Mouse (Mus musculus) heart, postnatal 14 days (tissue): ENCODE measurements around the gene H2-Eb1. TPM values are rescaled to one million over a fixed set of nuclear protein-coding genes. Genes with fewer than 3 reads are reported as not detected.

Experiments
- DNase-seq, 2 experiments: peaks; one replicate each; pipeline ENCODE4 v3.0.0; 2021 to 2022
- intact Hi-C: fragments of 180-260 bp; cut with DNase I; formaldehyde crosslinking; loops from one replicate; pipeline ENCODE4 v1.15.1; 2025
- long read RNA-seq, 2 experiments: library from polyadenylated mRNA; stranded (forward); transcript quantifications; one replicate each; pipeline ENCODE4 v2.0.0; 2021
- total RNA-seq, 2 experiments: library from RNA; stranded (reverse); gene quantifications; 2 replicates each; pipeline ENCODE4 v1.2.3; 2021

H2-Eb1 gene
- 10 to 100 TPM in 1 of 2 experiments, 1 to 10 TPM in 1; 5.8 to 11.8 TPM for total RNA-seq
- long read RNA-seq, experiment 1, transcript H2-Eb1-203 (6 exons, 1,669 nt): major isoform, 10 of 12 reads
- long read RNA-seq, experiment 1, partial matches to known transcripts: 0 of 12 reads
- long read RNA-seq, experiment 1, other reads (novel, unspliced or antisense): 0 of 12 reads
- long read RNA-seq, experiment 2, transcript H2-Eb1-203 (6 exons, 1,669 nt): major isoform, 5 of 7 reads
- long read RNA-seq, experiment 2, partial matches to known transcripts: 0 of 7 reads
- long read RNA-seq, experiment 2, other reads (novel, unspliced or antisense): 2 of 7 reads

GRCm38 (mm10) chr17:34305380-34306030 is at the start of gene H2-Eb1:
Gene H2-Eb1, plus strand, starts transcription at chr17:34305867.
- intact Hi-C loops: no loop called here
- peak; percentile 75 to 85 for DNase-seq

- intact Hi-C loops: no loop called here
These were observed 49.2 kb upstream of the H2-Eb1 start for GRCm38 (mm10) chr17:34256501-34256900.

DNA sequence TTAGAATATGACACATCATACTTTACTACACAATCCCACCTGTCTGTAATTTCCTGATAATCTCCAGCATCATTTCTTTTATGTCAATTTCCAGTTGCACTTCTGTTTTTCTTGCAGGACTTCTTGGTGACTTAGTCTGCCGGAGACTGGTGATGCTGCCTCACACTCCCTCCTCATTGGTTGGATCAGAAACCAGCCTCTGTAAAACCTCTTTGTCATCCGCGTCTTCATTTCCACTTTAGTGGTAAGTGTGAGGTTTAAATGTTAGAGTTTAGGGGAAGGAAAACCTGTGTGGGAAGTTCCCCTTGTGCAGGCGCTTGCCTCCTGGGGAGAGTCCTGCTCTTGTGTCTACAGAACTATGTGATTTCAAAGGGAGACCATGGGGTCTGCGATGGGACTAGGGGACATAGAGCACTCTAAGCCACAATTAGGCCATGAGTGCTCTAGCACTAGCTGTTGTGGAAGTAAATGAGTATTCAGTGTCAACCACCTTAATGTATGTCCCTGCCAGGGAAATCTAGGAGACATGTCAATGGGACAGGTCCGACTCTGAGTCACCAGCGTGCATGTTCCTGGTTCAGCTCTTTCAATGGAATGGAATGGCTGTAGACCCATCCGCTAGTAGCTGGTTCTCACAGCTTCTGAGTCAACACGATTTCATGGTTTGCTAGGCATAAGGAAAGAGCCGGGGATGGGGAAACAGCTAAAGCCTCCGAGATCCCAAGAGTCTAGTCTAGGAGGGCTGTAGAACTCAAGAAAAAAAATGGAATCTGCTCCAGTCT is 47.9 kb upstream of the H2-Eb1 start, which contains the start of gene H2-Ab1:
H2-Ab1 (plus strand) TSS at position 96 of the 782 bp plus-strand sequence.
- DNase-seq: peak; percentile 79 to 85
- intact Hi-C loops: no loop called here

More at GRCm38 (mm10) chr17:34256501-34256900, 49.2 kb upstream of the H2-Eb1 start:
- DNase-seq: no peak

- intact Hi-C loops: no loop called here
These were observed 45.1 kb upstream of the H2-Eb1 start for GRCm38 (mm10) chr17:34260551-34260950.

GRCm38 (mm10) chr17:34261502-34261901 is 44.2 kb upstream of the H2-Eb1 start:
- DNase-seq: peak; percentile 61 to 76
- intact Hi-C loops: no loop called here

More at GRCm38 (mm10) chr17:34260551-34260950, 45.1 kb upstream of the H2-Eb1 start:
- DNase-seq: no peak

- peak; percentile 60 to 80 for DNase-seq
- intact Hi-C loops: no loop called here
These were observed 42.6 kb upstream of the H2-Eb1 start for GRCm38 (mm10) chr17:34263068-34263467.

- intact Hi-C loops: no loop called here
- DNase-seq: no peak
These were observed 41.8 kb upstream of the H2-Eb1 start for GRCm38 (mm10) chr17:34263811-34264371.

DNA sequence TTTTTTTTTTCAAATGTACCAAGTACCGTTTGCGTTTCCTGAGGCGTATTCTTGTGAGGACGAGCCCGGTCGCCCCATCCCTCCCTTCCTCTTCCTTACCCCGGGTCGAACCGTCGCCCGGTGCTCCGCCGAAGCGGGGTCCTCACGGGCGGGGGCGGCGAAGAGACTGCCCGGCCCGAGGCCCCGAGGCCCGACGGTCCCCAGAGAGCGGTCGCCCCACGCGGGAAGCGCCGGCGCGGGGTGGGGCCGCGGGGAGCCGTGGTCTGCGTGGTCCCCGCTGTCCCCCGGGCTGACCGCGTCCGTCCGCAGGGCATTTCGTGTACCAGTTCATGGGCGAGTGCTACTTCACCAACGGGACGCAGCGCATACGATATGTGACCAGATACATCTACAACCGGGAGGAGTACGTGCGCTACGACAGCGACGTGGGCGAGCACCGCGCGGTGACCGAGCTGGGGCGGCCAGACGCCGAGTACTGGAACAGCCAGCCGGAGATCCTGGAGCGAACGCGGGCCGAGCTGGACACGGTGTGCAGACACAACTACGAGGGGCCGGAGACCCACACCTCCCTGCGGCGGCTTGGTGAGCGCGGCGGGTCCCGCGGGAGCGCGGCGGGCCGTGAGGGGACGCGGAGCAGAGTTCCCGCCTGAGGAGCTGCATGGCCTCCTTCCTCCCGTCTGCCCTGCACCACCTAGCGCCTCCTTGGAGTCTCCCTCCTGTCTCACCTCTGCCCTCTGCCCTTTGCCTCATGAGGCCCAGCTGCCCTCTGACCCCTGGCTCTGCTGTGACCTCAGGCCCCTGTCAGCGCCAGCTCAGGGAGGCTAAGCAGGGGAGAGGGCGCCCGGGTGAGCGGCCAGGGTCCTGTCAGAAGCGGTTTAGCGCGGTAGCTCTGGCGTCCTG is 41.0 kb upstream of the H2-Eb1 start:
- intact Hi-C loops: no loop called here
- peak in 1 of 2 experiments; percentile 21 for DNase-seq

DNA sequence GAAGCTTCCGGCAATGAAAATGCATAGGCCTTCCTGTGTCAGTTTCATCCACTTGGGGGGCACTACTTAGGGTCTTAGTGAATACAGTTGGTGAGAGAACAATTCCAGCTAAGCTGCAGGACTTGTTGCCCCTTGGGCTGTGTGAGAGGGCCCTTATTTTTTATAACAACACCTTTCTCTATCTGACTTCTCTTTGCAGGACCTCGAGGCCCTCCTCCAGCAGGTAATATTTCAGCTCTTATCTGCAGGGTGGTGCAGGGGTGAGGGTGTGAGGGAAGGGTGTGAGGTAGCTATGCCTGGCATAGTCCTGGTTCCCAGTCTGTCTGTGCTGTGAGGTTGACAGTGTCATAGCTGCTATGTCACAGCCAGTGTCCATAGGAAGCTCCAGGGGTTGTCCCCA is 37.4 kb upstream of the H2-Eb1 start:
- intact Hi-C loops: no loop called here
- DNase-seq: no peak

DNA sequence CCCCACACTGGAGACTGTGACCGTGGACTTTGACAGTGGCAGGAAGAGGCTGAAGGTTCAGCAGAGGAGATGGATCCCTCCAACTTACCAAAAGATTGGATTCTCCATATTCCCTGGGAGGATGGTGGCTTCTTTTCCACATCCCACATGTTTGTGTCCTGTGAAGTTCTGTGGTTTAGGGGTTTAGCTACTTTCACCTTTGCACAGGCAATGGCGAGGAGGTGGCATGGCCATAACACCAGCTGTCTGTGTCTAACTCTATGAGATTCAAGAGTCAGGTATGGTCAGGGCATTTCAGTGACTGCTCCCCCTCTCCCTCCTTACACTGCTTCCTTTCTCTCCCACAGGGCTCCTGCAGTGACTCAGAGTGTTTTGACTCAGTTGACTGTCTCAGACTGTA is 36.9 kb upstream of the H2-Eb1 start:
- intact Hi-C loops: no loop called here
- no peak for DNase-seq

DNA sequence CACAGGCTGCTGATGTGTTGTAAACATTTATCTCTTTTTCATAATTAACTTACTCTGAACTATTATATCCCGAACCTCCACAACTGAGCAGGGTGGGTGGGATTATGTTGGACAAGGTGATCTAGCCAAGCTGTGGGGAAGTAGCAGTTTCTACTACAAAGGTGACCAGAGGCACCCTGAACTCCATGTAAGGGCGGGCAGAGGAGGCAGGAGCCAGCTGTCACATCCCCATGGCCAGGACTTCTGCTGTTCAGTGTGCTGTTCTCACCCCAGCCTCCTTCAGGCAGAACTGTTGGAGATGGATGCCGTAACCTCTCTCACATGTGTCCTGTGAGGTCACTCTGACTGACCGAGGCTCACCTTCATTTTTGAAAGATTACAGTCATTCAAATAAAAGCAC is 35.9 kb upstream of the H2-Eb1 start:
- DNase-seq: no peak
- intact Hi-C loops: no loop called here

- no peak for DNase-seq
- intact Hi-C loops: no loop called here
These were observed 35.4 kb upstream of the H2-Eb1 start for GRCm38 (mm10) chr17:34270230-34270629.

DNA sequence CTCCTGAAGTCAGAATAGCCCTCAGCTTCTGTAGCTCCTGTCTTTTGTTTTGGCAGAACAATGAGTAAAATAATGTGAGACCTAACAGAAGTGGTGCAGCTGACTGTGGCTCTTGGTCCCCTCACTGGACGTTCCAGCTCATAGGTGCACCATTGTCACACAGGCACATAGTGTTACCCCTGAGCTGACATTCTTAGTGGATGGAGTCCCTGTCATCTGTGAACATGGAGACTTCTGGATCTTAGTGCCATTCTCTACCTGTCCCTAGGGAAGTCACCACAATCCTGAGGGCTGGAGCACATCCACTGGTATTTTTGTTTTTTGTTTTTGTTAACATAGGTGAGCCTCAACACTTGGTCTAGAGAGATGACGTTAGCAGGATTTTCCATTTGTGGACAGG is 34.7 kb upstream of the H2-Eb1 start:
- no peak for DNase-seq
- intact Hi-C loops: no loop called here

- DNase-seq: no peak
- intact Hi-C loops: no loop called here
These were observed 33.6 kb upstream of the H2-Eb1 start for GRCm38 (mm10) chr17:34272102-34272501.

DNA sequence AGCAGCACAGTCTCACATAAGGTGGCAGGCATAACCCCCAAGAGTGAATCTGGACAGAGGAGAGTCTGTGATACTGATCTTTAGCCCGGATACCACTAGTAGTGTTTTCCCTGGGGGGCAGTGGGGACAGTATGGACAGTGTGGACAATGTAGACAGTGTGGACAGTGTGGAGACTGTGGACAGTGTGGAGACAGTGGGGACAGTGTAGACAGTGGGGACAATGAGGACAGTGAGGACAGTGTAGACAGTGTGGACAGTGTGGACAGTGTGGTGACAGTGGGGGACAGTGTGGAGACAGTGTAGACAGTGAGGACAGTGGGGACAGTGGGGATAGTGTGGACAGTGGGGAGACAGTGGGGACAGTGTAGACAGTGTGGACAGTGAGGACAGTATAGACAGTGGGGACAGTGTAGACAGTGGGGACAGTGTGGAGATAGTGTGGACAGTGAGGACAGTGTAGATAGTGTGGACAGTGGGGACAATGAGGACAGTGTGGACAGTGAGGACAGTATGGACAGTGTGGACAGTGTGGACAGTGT is 25.1 kb upstream of the H2-Eb1 start:
- DNase-seq: no peak
- intact Hi-C loops: no loop called here

DNA sequence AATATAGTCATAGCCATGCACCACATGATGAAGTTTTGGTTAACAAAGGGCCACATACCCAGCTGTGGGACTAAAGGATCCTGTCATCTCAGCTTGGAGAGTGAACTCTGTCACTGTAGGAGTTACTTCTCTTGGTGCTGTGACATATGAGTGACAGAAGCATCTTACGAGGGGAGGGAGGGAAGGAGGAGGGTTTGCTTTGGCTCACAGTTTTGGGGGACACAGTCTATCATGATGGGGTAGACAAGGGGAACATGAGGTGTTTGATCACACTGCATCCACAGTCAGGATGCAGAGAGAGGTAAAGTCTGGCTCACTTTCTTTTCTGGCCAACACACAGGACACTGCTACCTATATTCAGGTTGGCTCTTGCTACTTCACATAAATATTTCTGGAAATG is 23.8 kb upstream of the H2-Eb1 start:
- intact Hi-C loops: no loop called here
- DNase-seq: no peak

GRCm38 (mm10) chr17:34285371-34285770 is 20.3 kb upstream of the H2-Eb1 start:
- DNase-seq: no peak
- intact Hi-C loops: no loop called here

GRCm38 (mm10) chr17:34285848-34286247 is 19.8 kb upstream of the H2-Eb1 start:
- intact Hi-C loops: no loop called here

GRCm38 (mm10) chr17:34286501-34286900 is 19.2 kb upstream of the H2-Eb1 start:
- intact Hi-C loops: no loop called here
- DNase-seq: no peak

More at GRCm38 (mm10) chr17:34285848-34286247, 19.8 kb upstream of the H2-Eb1 start:
- peak; percentile 28 to 37 for DNase-seq
